Mouse (Mus musculus) G1E (cell line): ENCODE results near the gene Plekhf1.

ENCODE experiments used
- CTCF ChIP-seq: IDR thresholded peaks from 2 replicates; pipeline ENCODE4 v1.5.1; 2012; ENCODE audit warnings: low read depth, low read length, inconsistent platforms, mixed read lengths
- GATA1 ChIP-seq: IDR thresholded peaks from 2 replicates; pipeline ENCODE4 v1.6.1; 2012; ENCODE audit warnings: borderline replicate concordance, low read length, inconsistent platforms, mixed read lengths
- POLR2AphosphoS5 ChIP-seq: IDR thresholded peaks from 2 replicates; pipeline ENCODE4 v1.6.1; 2012; ENCODE audit warnings: low read depth, low read length, inconsistent platforms; ENCODE audit not compliant: insufficient replicate concordance

DNA sequence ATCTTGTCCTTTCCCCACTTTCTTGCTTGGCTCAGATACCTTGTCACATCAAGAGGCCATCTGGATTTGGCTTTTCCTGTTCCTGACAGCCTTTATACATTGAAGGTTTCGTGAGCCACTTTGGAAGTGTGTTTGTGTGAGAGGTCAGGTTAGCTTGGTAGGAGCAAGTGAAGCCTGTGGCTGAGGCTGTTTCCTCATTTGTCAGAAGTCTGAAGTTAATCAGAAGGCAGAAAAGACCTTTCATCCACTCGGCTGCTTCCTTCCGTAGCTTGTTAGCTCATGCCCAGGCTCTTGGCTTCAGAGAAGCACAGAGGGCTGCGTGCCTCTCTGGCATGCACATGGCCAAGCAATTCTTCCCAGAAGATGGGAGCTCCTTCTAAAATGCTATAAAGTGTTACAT is 40.0 kb downstream of the Plekhf1 start:
- TF ChIP-seq CTCF (no peak), POLR2AphosphoS5 (no peak), GATA1 (no peak)
